Mouse (Mus musculus) spleen, adult 2 months (tissue): ENCODE data around the gene Slc39a13.
"Not testable (repeated sequence)": the region's sequence is repeated elsewhere in the genome, so short reads cannot be mapped to it uniquely, and the experiment has no call there.

Source experiments
- CTCF ChIP-seq: fragments of 200-500 bp; IDR thresholded peaks from 2 replicates; pipeline ENCODE4 v1.5.1; 2011; ENCODE audit warnings: mild to moderate bottlenecking, inconsistent platforms; ENCODE audit not compliant: insufficient read depth, insufficient read length, insufficient replicate concordance; ENCODE audit errors: extremely low read depth
- POLR2A ChIP-seq: fragments of 200-500 bp; IDR thresholded peaks from 2 replicates; pipeline ENCODE4 v1.6.1; 2011; ENCODE audit warnings: low read depth, low read length, inconsistent platforms

- not testable (repeated sequence) for TF ChIP-seq POLR2A, CTCF
These were observed 48.0 kb downstream of the Slc39a13 start for GRCm38 (mm10) chr2:91022266-91022665.
